Mouse (Mus musculus) monocyte, adult 5-6 weeks (primary cell): ENCODE measurements around the gene Kalrn. TPM values are rescaled to one million over a fixed set of nuclear protein-coding genes. Genes with fewer than 3 reads are reported as not detected.

Experiments
- ATAC-seq: fragments of 153-309, 156-312 bp; replicated peaks from 2 replicates; pipeline ENCODE4 v1.8.0; 2017; ENCODE audit warnings: mild to moderate bottlenecking; ENCODE audit not compliant: low TSS enrichment, insufficient number of reproducible peaks, severe bottlenecking, poor library complexity, low FRiP score
- total RNA-seq: library from RNA; stranded (forward); fragments of 200-1000, 200-491, 200-594 nt; gene quantifications from 3 replicates; pipeline ENCODE4 v1.2.3, GENCODE M21; 2017

Kalrn gene
- total RNA-seq, 1 experiment from 2014 or later: 1.7 TPM

GRCm38 (mm10) chr16:33931682-33932081, 641.6 kb downstream of the Kalrn start:
- ATAC-seq: no peak

- ATAC-seq: no peak
Measured at GRCm38 (mm10) chr16:33930785-33931184, 642.5 kb downstream of the Kalrn start.

- no peak for ATAC-seq
Measured at GRCm38 (mm10) chr16:33928788-33929462, 644.4 kb downstream of the Kalrn start.

GRCm38 (mm10) chr16:33927263-33927824, 646.0 kb downstream of the Kalrn start:
- no peak for ATAC-seq

GRCm38 (mm10) chr16:33923758-33924157, 649.6 kb downstream of the Kalrn start:
- no peak for ATAC-seq

GRCm38 (mm10) chr16:33923001-33923316, 650.4 kb downstream of the Kalrn start:
- ATAC-seq: no peak

GRCm38 (mm10) chr16:33922111-33923000, 651.0 kb downstream of the Kalrn start:
- ATAC-seq: peak; percentile 45; the same call in 1 of the 2 replicates

- ATAC-seq: no peak
Measured at GRCm38 (mm10) chr16:33921514-33921913, 651.8 kb downstream of the Kalrn start.

Other genes with a start within 250 kb of the Kalrn start
- gene Ropn1, start 76.4 kb upstream of the Kalrn start, total RNA-seq: not detected in 3 replicates
- gene Ccdc14, start 117.1 kb upstream of the Kalrn start, total RNA-seq: 1.3 to 3.9 TPM (median 3.4 TPM) in 3 replicates
- 4.7 to 28.2 TPM (median 5.3 TPM) in 3 replicates for gene Mylk, start 171.7 kb upstream of the Kalrn start, total RNA-seq